Mouse (Mus musculus) heart, postnatal 0 days (tissue): Measurements from ENCODE around the gene Vav1.

Experiments used
- CTCF ChIP-seq: IDR thresholded peaks from 2 replicates; pipeline ENCODE4 v1.5.1; 2016; ENCODE audit warnings: antibody characterized with exemption, control low read depth, low read depth
- EP300 ChIP-seq: IDR thresholded peaks from 2 replicates; pipeline ENCODE4 v1.6.1; 2016; ENCODE audit warnings: antibody characterized with exemption, low read depth

GRCm38 (mm10) chr17:57245311-57245929, 33.5 kb upstream of the Vav1 start:
- TF ChIP-seq CTCF (no peak), EP300 (no peak)
